Mouse (Mus musculus) lung, adult 2 months (tissue): ENCODE data around the gene Cfd.

ENCODE experiments used
- CTCF ChIP-seq: fragments of 200-500 bp; IDR thresholded peaks from 2 replicates; pipeline ENCODE4 v1.5.1; 2011; ENCODE audit warnings: mild to moderate bottlenecking, low read length, control low read depth; ENCODE audit not compliant: insufficient read depth
- POLR2A ChIP-seq: fragments of 200-500 bp; IDR thresholded peaks from 2 replicates; pipeline ENCODE4 v1.6.1; 2011; ENCODE audit warnings: low read depth, mild to moderate bottlenecking, control low read depth, low read length, borderline replicate concordance; ENCODE audit errors: extremely low read depth

- TF ChIP-seq POLR2A = 0 out of 2 replicates have a peak, but pooled peaks have one; percentile 15
- no peak for TF ChIP-seq CTCF
These were observed 36.1 kb downstream of the Cfd start, which contains the start of gene Arid3a for GRCm38 (mm10) chr10:79926491-79927323.
